Mouse (Mus musculus) ES-Bruce4 (cell line): ENCODE measurements around the gene 9230102O04Rik.

ENCODE experiments used
- CTCF ChIP-seq: IDR thresholded peaks from one replicate; pipeline ENCODE4 v1.8.1; 2011; ENCODE audit warnings: low read depth, low read length
- EP300 ChIP-seq: IDR thresholded peaks from 2 replicates; pipeline ENCODE4 v1.6.1; 2011; ENCODE audit warnings: low read depth, low read length; ENCODE audit not compliant: insufficient read depth
- POLR2A ChIP-seq: IDR thresholded peaks from one replicate; pipeline ENCODE4 v1.8.1; 2011; ENCODE audit warnings: low read length; ENCODE audit not compliant: insufficient read depth

- TF ChIP-seq CTCF (no peak), POLR2A (no peak), EP300 (no peak)
Observed at GRCm38 (mm10) chr2:9896097-9896770, 6.9 kb upstream of the 9230102O04Rik start.
